Mouse (Mus musculus): ENCODE results near the gene Dact2. TPM values are rescaled to one million over a fixed set of nuclear protein-coding genes. Genes with fewer than 3 reads are reported as not detected.

Gene Dact2
- polyA plus RNA-seq, 2 experiments from 2014 or later, result not detected

- no peak for ATAC-seq
These were observed 30.6 kb downstream of the Dact2 start for GRCm38 (mm10) chr17:14173459-14173858.

GRCm38 (mm10) chr17:14172731-14173130 lies 31.4 kb downstream of the Dact2 start:
- peak; percentile 49 for ATAC-seq

GRCm38 (mm10) chr17:14172184-14172583 lies 31.9 kb downstream of the Dact2 start:
- ATAC-seq, result no peak

GRCm38 (mm10) chr17:14170961-14171479 lies 33.1 kb downstream of the Dact2 start:
- ATAC-seq, result no peak

- no peak for ATAC-seq
These were observed 34.7 kb downstream of the Dact2 start for GRCm38 (mm10) chr17:14169431-14169830.

GRCm38 (mm10) chr17:14167594-14167993 lies 36.5 kb downstream of the Dact2 start:
- ATAC-seq, result no peak

- ATAC-seq, result no peak
These were observed 37.2 kb downstream of the Dact2 start for GRCm38 (mm10) chr17:14166746-14167432.

- no peak for ATAC-seq
These were observed 38.0 kb downstream of the Dact2 start for GRCm38 (mm10) chr17:14165934-14166610.

GRCm38 (mm10) chr17:14165332-14165876 lies 38.7 kb downstream of the Dact2 start:
- no peak for ATAC-seq

GRCm38 (mm10) chr17:14160846-14161245 lies 43.3 kb downstream of the Dact2 start:
- ATAC-seq, result no peak

- ATAC-seq, result no peak
These were observed 46.3 kb downstream of the Dact2 start for GRCm38 (mm10) chr17:14157779-14158195.

Other genes starting within 250 kb of the Dact2 start
- not detected for gene Gm7356, start 200.6 kb downstream of the Dact2 start, polyA plus RNA-seq (2017; shearing (Covaris generic))
- gene Gm7358, start 144.8 kb downstream of the Dact2 start, polyA plus RNA-seq (2017; shearing (Covaris generic)), result not detected
- not detected for gene Smoc2, start 75.2 kb upstream of the Dact2 start, polyA plus RNA-seq (2017; shearing (Covaris generic))